In genomic region chr10:62104835-62105576, GRCm38 (mm10) we compare ENCODE assay signal across 8 mouse cellular contexts. TPM values are rescaled to one million over a fixed set of nuclear protein-coding genes. Genes with fewer than 3 reads are reported as not detected.
DNase-seq lines count a peak whose midpoint lies in the region; ATAC-seq and TF ChIP-seq lines count a peak whose summit lies in the region.

No protein-coding gene starts in this region.

- no peak overlapping the region for H3K27ac ChIP-seq in kidney, embryonic 14.5 days (ENCODE audit: low read depth, low read length)
- no peak overlapping the region for H3K27ac ChIP-seq in hindbrain, postnatal 0 days

- peak; percentile 28 for DNase-seq in kidney, adult 11 months
- DNase-seq in R1 (ENCODE audit: low read depth, low spot score) = peak; percentile 72
- peak; percentile 88 to 92 for DNase-seq in cerebellum, postnatal 10 days
- peak; percentile 89 for DNase-seq in hindbrain, postnatal 0 days (ENCODE audit: low spot score)
- DNase-seq in left cerebral cortex, postnatal 36 days (ENCODE audit: low spot score in 2 of 2) = peak; percentile 68 to 74
- peak; percentile 67 for DNase-seq in retina, postnatal 7 days (ENCODE audit: low read depth, low spot score)
- DNase-seq in thymus, postnatal 36 days = peak; percentile 49 to 59

- peak; percentile 90 for TF ChIP-seq CTCF in hindbrain, postnatal 0 days (IDR thresholded peaks at IDR 0.05; ENCODE audit: low read depth)

- intact Hi-C loops in left cerebral cortex, postnatal 36 days (cut with DNase I) = loop anchor here (1.0 to 5.0 kb wide), 4 partner anchors 78 to 268 kb away; no protein-coding TSS in a partner anchor

- no peak overlapping the region for H3K4me3 ChIP-seq in kidney, embryonic 14.5 days (ENCODE audit: low read length)
- H3K4me3 ChIP-seq in hindbrain, postnatal 0 days (ENCODE audit: low read length) = no peak overlapping the region

- no peaks in the 10 kb centered on the region for H3K9me3 ChIP-seq in kidney, embryonic 14.5 days (ENCODE audit: control insufficient read depth, low read length)
- H3K9me3 ChIP-seq in hindbrain, postnatal 0 days (ENCODE audit: low read length) = no peaks in the 10 kb centered on the region

- no peak for ATAC-seq in kidney, embryonic 14.5 days (ENCODE audit: low FRiP score, low TSS enrichment)
- peak; percentile 22; the same call in 1 of the 2 replicates for ATAC-seq in hindbrain, postnatal 0 days

- 22% methylated on average over 7 of the region's 7 CpGs for WGBS in kidney, embryonic 14.5 days
- 31% methylated on average over 7 of the region's 7 CpGs for WGBS in hindbrain, postnatal 0 days

- H3K4me2 ChIP-seq in kidney, embryonic 14.5 days (replicated peaks; ENCODE audit: low read depth, low read length) = no peak overlapping the region
- no peak overlapping the region for H3K4me2 ChIP-seq in hindbrain, postnatal 0 days (ENCODE audit: low read depth, low read length)

- no peaks in the 10 kb centered on the region for H3K36me3 ChIP-seq in kidney, embryonic 14.5 days (ENCODE audit: control insufficient read depth, insufficient read depth, low read length)
- H3K36me3 ChIP-seq in hindbrain, postnatal 0 days (ENCODE audit: insufficient read depth, low read length) = no peaks in the 10 kb centered on the region; the same call in 1 of the 2 replicates

- H3K27me3 ChIP-seq in kidney, embryonic 14.5 days (ENCODE audit: control insufficient read depth, insufficient read depth, low read length) = peaks cover 7% of the 10 kb centered on the region
- no peaks in the 10 kb centered on the region for H3K27me3 ChIP-seq in hindbrain, postnatal 0 days (ENCODE audit: insufficient read depth, low read length)

- H3K4me1 ChIP-seq in kidney, embryonic 14.5 days (ENCODE audit: control insufficient read depth, insufficient read depth, low read length) = peaks cover 3% of the 10 kb centered on the region; the same call in 1 of the 2 replicates
- H3K4me1 ChIP-seq in hindbrain, postnatal 0 days (ENCODE audit: insufficient read depth, low read length) = peaks cover 6% of the 10 kb centered on the region; the same call in 1 of the 2 replicates

- H3K9ac ChIP-seq in kidney, embryonic 14.5 days (ENCODE audit: low read depth, low read length) = no peak overlapping the region
- H3K9ac ChIP-seq in hindbrain, postnatal 0 days (replicated peaks; ENCODE audit: low read length) = no peak overlapping the region

RNA-seq across cellular contexts. Expression of gene Neurog3, which starts 27.9 kb away (rescaled TPM):
- 0.27 TPM in 1 of 2 replicates, not detected in the other for polyA plus RNA-seq in kidney, embryonic 14.5 days (2014; fragmentation: Nextera tagmentation; extraction: Ambion mirVana)
- not detected in 2 replicates for total RNA-seq in hindbrain, postnatal 0 days (2014; rRNA removed)
- not detected in 2 replicates for polyA plus RNA-seq in hindbrain, postnatal 0 days (2015; fragmentation: Nextera tagmentation; extraction: Ambion mirVana)
- total RNA-seq in left cerebral cortex, postnatal 36 days (2021) = not detected

RNA-seq across cellular contexts. Expression of gene Fam241b, which starts 38.7 kb away (rescaled TPM):
- polyA plus RNA-seq in kidney, embryonic 14.5 days (2014; fragmentation: Nextera tagmentation; extraction: Ambion mirVana) = 3.8 and 9.8 TPM in 2 replicates
- 92.9 and 97.9 TPM in 2 replicates for total RNA-seq in hindbrain, postnatal 0 days (2014; rRNA removed)
- 143 and 152 TPM in 2 replicates for polyA plus RNA-seq in hindbrain, postnatal 0 days (2015; fragmentation: Nextera tagmentation; extraction: Ambion mirVana)
- total RNA-seq in left cerebral cortex, postnatal 36 days (2021) = 10 to 100 TPM; 51.1 to 59.8 TPM

Comparison
In these comparisons a context has a peak if more than half of its experiments do, and no peak if none do; other contexts are left out.
1. DNase-seq: peak in every context shown above with its lines; median percentile 90 in cerebellum, postnatal 10 days; 89 in hindbrain, postnatal 0 days; 72 in R1; 71 in left cerebral cortex, postnatal 36 days; 67 in retina, postnatal 7 days; 54 in thymus, postnatal 36 days; 28 in kidney, adult 11 months.